Comparison of ENCODE assay signal across 23 mouse cellular contexts in the genomic region with DNA sequence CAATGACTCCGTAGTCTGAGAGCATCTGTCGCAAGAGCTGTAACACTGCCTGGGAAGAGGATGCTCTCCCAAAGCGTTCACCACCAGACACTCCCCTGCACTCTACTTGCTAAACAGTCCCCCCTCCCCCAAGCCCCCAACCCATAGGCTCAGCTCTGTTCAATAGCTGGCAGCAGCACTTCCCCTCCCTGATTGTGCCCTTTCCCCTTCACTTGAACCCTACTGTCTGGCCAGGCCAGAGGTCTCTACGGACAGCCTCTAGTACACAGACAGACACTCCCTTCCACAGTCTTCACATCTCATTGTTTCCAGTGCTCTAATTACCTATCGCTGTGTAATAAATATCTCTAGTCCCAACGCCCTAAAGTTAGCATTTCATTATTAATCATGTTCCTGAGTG. TPM values are rescaled to one million over a fixed set of nuclear protein-coding genes. Genes with fewer than 3 reads are reported as not detected.
DNase-seq lines count a peak whose midpoint lies in the region; ATAC-seq and TF ChIP-seq lines count a peak whose summit lies in the region.
"Had no signal": no experiment of that assay in that cellular context is flagged by ENCODE, and none has a peak within 500 bp of the region (broad histone marks: within the 10 kb centered on the region; RNA-seq: fewer than 3 reads in every experiment).

No protein-coding gene starts in this region.

- H3K27ac ChIP-seq in kidney, embryonic 14.5 days (ENCODE audit: low read depth, low read length) = no peak overlapping the region; the same call in 1 of the 2 replicates
- peak overlapping the region; percentile 88 for H3K27ac ChIP-seq in lung, embryonic 15.5 days
- H3K27ac ChIP-seq in testis, adult 2 months (ENCODE audit: control insufficient read depth, insufficient read depth, low read depth, low read length) = peak overlapping the region; percentile 63
- H3K27ac ChIP-seq: forebrain, embryonic 12.5 days; heart, embryonic 10.5 days; hindbrain, postnatal 0 days; liver, embryonic 14.5 days; midbrain, embryonic 15.5 days; neural tube, embryonic 13.5 days had no signal

- H3K36me3 ChIP-seq in kidney, embryonic 14.5 days (ENCODE audit: control insufficient read depth, insufficient read depth, low read length) = no peaks in the 10 kb centered on the region
- no peaks in the 10 kb centered on the region for H3K36me3 ChIP-seq in lung, embryonic 15.5 days
- no peaks in the 10 kb centered on the region for H3K36me3 ChIP-seq in testis, adult 2 months (ENCODE audit: control insufficient read depth, insufficient read depth, low read length)
- H3K36me3 ChIP-seq: forebrain, embryonic 12.5 days; heart, embryonic 10.5 days; limb, embryonic 13.5 days; midbrain, embryonic 15.5 days; neural tube, embryonic 13.5 days; stomach, embryonic 15.5 days had no signal

- 0 out of 2 replicates have a peak, but pooled peaks cover 5% of the 10 kb centered on the region for H3K4me1 ChIP-seq in kidney, embryonic 14.5 days (ENCODE audit: control insufficient read depth, insufficient read depth, low read length)
- peaks cover 38% of the 10 kb centered on the region for H3K4me1 ChIP-seq in lung, embryonic 15.5 days
- peaks cover 3% of the 10 kb centered on the region; the same call in 1 of the 2 replicates for H3K4me1 ChIP-seq in testis, adult 2 months (ENCODE audit: control insufficient read depth, insufficient read depth, low read length)
- H3K4me1 ChIP-seq: forebrain, embryonic 12.5 days had no signal

- H3K9ac ChIP-seq in kidney, embryonic 14.5 days (ENCODE audit: low read depth, low read length) = no peak overlapping the region
- H3K9ac ChIP-seq in lung, embryonic 15.5 days = no peak overlapping the region
- H3K9ac ChIP-seq: forebrain, embryonic 12.5 days; limb, embryonic 13.5 days; liver, embryonic 14.5 days; midbrain, embryonic 15.5 days; neural tube, embryonic 13.5 days; stomach, embryonic 15.5 days had no signal

- no peaks in the 10 kb centered on the region for H3K27me3 ChIP-seq in kidney, embryonic 14.5 days (ENCODE audit: control insufficient read depth, insufficient read depth, low read length)
- H3K27me3 ChIP-seq in lung, embryonic 15.5 days = no peaks in the 10 kb centered on the region
- H3K27me3 ChIP-seq in testis, adult 2 months (ENCODE audit: control insufficient read depth, insufficient read depth, low read length) = no peaks in the 10 kb centered on the region
- H3K27me3 ChIP-seq: forebrain, embryonic 12.5 days; limb, embryonic 13.5 days; midbrain, embryonic 15.5 days; neural tube, embryonic 13.5 days; stomach, embryonic 15.5 days had no signal

- no peak for TF ChIP-seq POLR2A in testis, adult 2 months (IDR thresholded peaks at IDR 0.05; ENCODE audit: control insufficient read depth, low read depth, low read length)

- H3K9me3 ChIP-seq in kidney, embryonic 14.5 days (ENCODE audit: control insufficient read depth, low read length) = no peaks in the 10 kb centered on the region
- H3K9me3 ChIP-seq in lung, embryonic 15.5 days = no peaks in the 10 kb centered on the region
- H3K9me3 ChIP-seq: forebrain, embryonic 12.5 days; heart, embryonic 10.5 days; limb, embryonic 13.5 days; midbrain, embryonic 15.5 days; neural tube, embryonic 13.5 days; stomach, embryonic 15.5 days had no signal

- no peak overlapping the region for H3K4me2 ChIP-seq in kidney, embryonic 14.5 days (replicated peaks; ENCODE audit: low read depth, low read length)
- no peak overlapping the region for H3K4me2 ChIP-seq in lung, embryonic 15.5 days
- H3K4me2 ChIP-seq: forebrain, embryonic 12.5 days; limb, embryonic 13.5 days; midbrain, embryonic 15.5 days; neural tube, embryonic 13.5 days; stomach, embryonic 15.5 days had no signal

- WGBS in kidney, embryonic 14.5 days = 21% methylated on average over 6 of the region's 6 CpGs
- WGBS in lung, embryonic 15.5 days = 63% methylated on average over 6 of the region's 6 CpGs

- DNase-seq in kidney, adult 9 months = no peak
- no peak for DNase-seq in lung, postnatal 14 days
- DNase-seq in testis, postnatal 14 days (ENCODE audit: low spot score) = no peak
- DNase-seq: cerebellum, adult 2 months; cerebellum, postnatal 25 days; right cerebral cortex, adult 18-20 months; right cerebral cortex, postnatal 4 days had no signal

- peak; percentile 61; the same call in 1 of the 2 replicates for ATAC-seq in kidney, embryonic 14.5 days (ENCODE audit: low FRiP score, low TSS enrichment)
- peak; percentile 16; the same call in 1 of the 2 replicates for ATAC-seq in lung, embryonic 15.5 days (ENCODE audit: borderline replicate concordance, extremely low read depth, low FRiP score, low TSS enrichment)
- ATAC-seq in cerebellum, adult (ENCODE audit: insufficient number of reproducible peaks, low FRiP score, low TSS enrichment) = no peak
- ATAC-seq: activated CD4-positive, CD25-positive, alpha-beta regulatory T cell, adult 4 months; intestine, postnatal 0 days; midbrain, embryonic 15.5 days had no signal

- no peak for TF ChIP-seq CTCF in testis, adult 2 months (IDR thresholded peaks at IDR 0.05; ENCODE audit: control insufficient read depth, insufficient read depth, insufficient replicate concordance, low read depth, low read length)

- no peak overlapping the region for H3K4me3 ChIP-seq in kidney, embryonic 14.5 days (ENCODE audit: low read length)
- H3K4me3 ChIP-seq in lung, embryonic 15.5 days = no peak overlapping the region
- H3K4me3 ChIP-seq in testis, adult 2 months (ENCODE audit: control insufficient read depth, low read depth, low read length) = no peak overlapping the region
- H3K4me3 ChIP-seq: erythroblast, embryonic 14.5 days; forebrain, embryonic 12.5 days; heart, embryonic 10.5 days; limb, embryonic 13.5 days; midbrain, embryonic 15.5 days; myocyte; neural tube, embryonic 13.5 days; stomach, embryonic 15.5 days had no signal

RNA-seq across cellular contexts. Expression of gene Fgf2, which starts 29.8 kb away (rescaled TPM):
- polyA plus RNA-seq in kidney, embryonic 14.5 days (2014; fragmentation: Nextera tagmentation; extraction: Ambion mirVana) = 1.4 and 2.2 TPM in 2 replicates
- 2.2 and 2.3 TPM in 2 replicates for polyA plus RNA-seq in lung, embryonic 15.5 days (2015; fragmentation: Nextera tagmentation; extraction: Ambion mirVana)
- 0.57 and 0.75 TPM in 2 replicates for polyA plus RNA-seq in testis, adult 2 months (2012; rRNA removed)
- polyA plus RNA-seq: erythroblast, embryonic 14.5 days had no signal

RNA-seq across cellular contexts. Expression of gene Spata5, which starts 41.8 kb away (rescaled TPM):
- polyA plus RNA-seq in kidney, embryonic 14.5 days (2014; fragmentation: Nextera tagmentation; extraction: Ambion mirVana) = 31.9 and 45.3 TPM in 2 replicates
- 31.5 and 34.8 TPM in 2 replicates for polyA plus RNA-seq in lung, embryonic 15.5 days (2015; fragmentation: Nextera tagmentation; extraction: Ambion mirVana)
- 14.2 and 16.3 TPM in 2 replicates for polyA plus RNA-seq in testis, adult 2 months (2012; rRNA removed)

RNA-seq across cellular contexts. Expression of gene Nudt6, which starts 42.1 kb away (rescaled TPM):
- 7.2 and 7.9 TPM in 2 replicates for polyA plus RNA-seq in kidney, embryonic 14.5 days (2014; fragmentation: Nextera tagmentation; extraction: Ambion mirVana)
- 5.5 and 5.9 TPM in 2 replicates for polyA plus RNA-seq in lung, embryonic 15.5 days (2015; fragmentation: Nextera tagmentation; extraction: Ambion mirVana)
- 4.1 and 5.1 TPM in 2 replicates for polyA plus RNA-seq in testis, adult 2 months (2012; rRNA removed)
